Mouse (Mus musculus): ENCODE data around the gene Arrdc2. TPM values are rescaled to one million over a fixed set of nuclear protein-coding genes. Genes with fewer than 3 reads are reported as not detected.

Arrdc2 gene
- polyA plus RNA-seq (2012; rRNA removed; ENCODE audit: low replicate concordance): 38.6 and 40.6 TPM in 2 replicates

GRCm38 (mm10) chr8:70839408-70840351 is at the start of gene Arrdc2:
TSS of gene Arrdc2 (minus strand) at chr8:70839720.

GRCm38 (mm10) chr8:70873364-70873985 is 34.0 kb upstream of the Arrdc2 start, which contains the start of gene Ccdc124:
TSS of gene Ccdc124 (minus strand) at chr8:70873935.

GRCm38 (mm10) chr8:70862824-70863641 is 23.5 kb upstream of the Arrdc2 start, which contains the start of gene Kcnn1:
TSS of gene Kcnn1 (minus strand) at chr8:70863258.

GRCm38 (mm10) chr8:70808239-70808638 is 31.3 kb downstream of the Arrdc2 start, which contains the start of gene Il12rb1:
TSS of gene Il12rb1 (plus strand) at chr8:70808449.

GRCm38 (mm10) chr8:70804481-70805206 is 34.9 kb downstream of the Arrdc2 start, which contains the start of gene Mast3:
TSS of gene Mast3 (minus strand) at chr8:70805054.

Other genes with a start within 250 kb of the Arrdc2 start
- 89.0 and 112 TPM in 2 replicates for gene Isyna1, start 245.3 kb downstream of the Arrdc2 start, polyA plus RNA-seq (2012; rRNA removed; ENCODE audit: low replicate concordance)
- 192 and 205 TPM in 2 replicates for gene Ssbp4, start 230.8 kb downstream of the Arrdc2 start, polyA plus RNA-seq (2012; rRNA removed; ENCODE audit: low replicate concordance)
- 5.9 and 12.7 TPM in 2 replicates for gene Lrrc25, start 223.6 kb downstream of the Arrdc2 start, polyA plus RNA-seq (2012; rRNA removed; ENCODE audit: low replicate concordance)
- 7.2 and 7.6 TPM in 2 replicates for gene Gdf15, start 207.3 kb downstream of the Arrdc2 start, polyA plus RNA-seq (2012; rRNA removed; ENCODE audit: low replicate concordance)
- gene Pgpep1, start 179.3 kb downstream of the Arrdc2 start, polyA plus RNA-seq (2012; rRNA removed; ENCODE audit: low replicate concordance): 53.9 and 98.0 TPM in 2 replicates
- gene Lsm4, start 166.5 kb downstream of the Arrdc2 start, polyA plus RNA-seq (2012; rRNA removed; ENCODE audit: low replicate concordance): 82.4 and 136 TPM in 2 replicates
- gene Jund, start 140.8 kb downstream of the Arrdc2 start, polyA plus RNA-seq (2012; rRNA removed; ENCODE audit: low replicate concordance): 654 and 1,953 TPM in 2 replicates
- 0.01 and 0.06 TPM in 2 replicates for gene Iqcn, start 136.3 kb downstream of the Arrdc2 start, polyA plus RNA-seq (2012; rRNA removed; ENCODE audit: low replicate concordance)
- 39.9 and 50.2 TPM in 2 replicates for gene Gm3336, start 121.2 kb downstream of the Arrdc2 start, polyA plus RNA-seq (2012; rRNA removed; ENCODE audit: low replicate concordance)
- 5.2 and 15.1 TPM in 2 replicates for gene Pde4c, start 116.0 kb downstream of the Arrdc2 start, polyA plus RNA-seq (2012; rRNA removed; ENCODE audit: low replicate concordance)
- 30.3 and 33.5 TPM in 2 replicates for gene Rab3a, start 85.0 kb downstream of the Arrdc2 start, polyA plus RNA-seq (2012; rRNA removed; ENCODE audit: low replicate concordance)
- gene Mpv17l2, start 78.8 kb downstream of the Arrdc2 start, polyA plus RNA-seq (2012; rRNA removed; ENCODE audit: low replicate concordance): 107 and 299 TPM in 2 replicates
- 233 and 412 TPM in 2 replicates for gene Pik3r2, start 63.0 kb downstream of the Arrdc2 start, polyA plus RNA-seq (2012; rRNA removed; ENCODE audit: low replicate concordance)
- gene Mast3, start 34.7 kb downstream of the Arrdc2 start, polyA plus RNA-seq (2012; rRNA removed; ENCODE audit: low replicate concordance): 54.1 and 62.5 TPM in 2 replicates
- gene Il12rb1, start 31.3 kb downstream of the Arrdc2 start, polyA plus RNA-seq (2012; rRNA removed; ENCODE audit: low replicate concordance): 1.4 and 4.2 TPM in 2 replicates
- gene Kcnn1, start 23.5 kb upstream of the Arrdc2 start, polyA plus RNA-seq (2012; rRNA removed; ENCODE audit: low replicate concordance): 0.66 and 1.3 TPM in 2 replicates
- gene Ccdc124, start 34.2 kb upstream of the Arrdc2 start, polyA plus RNA-seq (2012; rRNA removed; ENCODE audit: low replicate concordance): 49.4 and 62.1 TPM in 2 replicates
- gene Slc5a5, start 53.0 kb upstream of the Arrdc2 start, polyA plus RNA-seq (2012; rRNA removed; ENCODE audit: low replicate concordance): 0.33 and 12.5 TPM in 2 replicates
- gene Rpl18a, start 57.7 kb upstream of the Arrdc2 start, polyA plus RNA-seq (2012; rRNA removed; ENCODE audit: low replicate concordance): 4,446 and 4,916 TPM in 2 replicates
- gene Map1s, start 66.2 kb upstream of the Arrdc2 start, polyA plus RNA-seq (2012; rRNA removed; ENCODE audit: low replicate concordance): 22.3 and 22.6 TPM in 2 replicates

All from duodenum, adult 2 months (tissue).